Mouse (Mus musculus) gastrocnemius, postnatal 10 days (tissue): Measurements from ENCODE around the gene Tsc1. TPM values are rescaled to one million over a fixed set of nuclear protein-coding genes. Genes with fewer than 3 reads are reported as not detected.

ENCODE experiments used
- DNase-seq: peaks from one replicate; pipeline ENCODE4 v3.0.0; 2021; ENCODE audit warnings: mixed read lengths
- total RNA-seq, 2 experiments: library from RNA; stranded (reverse); gene quantifications; 2 replicates each; pipeline ENCODE4 v1.2.3; 2021

The Tsc1 gene
- total RNA-seq, 2 experiments from 2014 or later: 15.6 to 19.2 TPM

- no peak for DNase-seq
Measured at GRCm38 (mm10) chr2:28643081-28643480, 2.1 kb downstream of the Tsc1 start.

- peak; percentile 17 for DNase-seq
Measured at GRCm38 (mm10) chr2:28650526-28650925, 9.5 kb downstream of the Tsc1 start.

- DNase-seq: no peak
Measured at GRCm38 (mm10) chr2:28653351-28653750, 12.3 kb downstream of the Tsc1 start.

GRCm38 (mm10) chr2:28654295-28654694 lies 13.3 kb downstream of the Tsc1 start:
- DNase-seq: peak; percentile 13

GRCm38 (mm10) chr2:28656216-28656615 lies 15.2 kb downstream of the Tsc1 start:
- DNase-seq: no peak

GRCm38 (mm10) chr2:28662891-28663290 lies 21.9 kb downstream of the Tsc1 start:
- DNase-seq: no peak

GRCm38 (mm10) chr2:28665818-28666217 lies 24.8 kb downstream of the Tsc1 start:
- no peak for DNase-seq

- DNase-seq: no peak
Measured at GRCm38 (mm10) chr2:28671438-28671837, 30.4 kb downstream of the Tsc1 start.

- DNase-seq: no peak
Measured at GRCm38 (mm10) chr2:28676005-28676404, 35.0 kb downstream of the Tsc1 start.

- DNase-seq: peak; percentile 37
Measured at GRCm38 (mm10) chr2:28680710-28681109, 39.7 kb downstream of the Tsc1 start.

GRCm38 (mm10) chr2:28681718-28682117 lies 40.7 kb downstream of the Tsc1 start:
- peak; percentile 17 for DNase-seq

GRCm38 (mm10) chr2:28685895-28686294 lies 44.9 kb downstream of the Tsc1 start:
- no peak for DNase-seq

- no peak for DNase-seq
Measured at GRCm38 (mm10) chr2:28688431-28688830, 47.4 kb downstream of the Tsc1 start.

- DNase-seq: no peak
Measured at GRCm38 (mm10) chr2:28692692-28693091, 51.7 kb downstream of the Tsc1 start.

GRCm38 (mm10) chr2:28698566-28698965 lies 57.5 kb downstream of the Tsc1 start:
- no peak for DNase-seq

GRCm38 (mm10) chr2:28699361-28700335 lies 58.6 kb downstream of the Tsc1 start, which contains the start of the genes Spaca9 and Ak8:
Gene Spaca9, minus strand, starts transcription at chr2:28699727.
Gene Ak8, plus strand, starts transcription at chr2:28700164.
- peak; percentile 83 for DNase-seq

- DNase-seq: no peak
Measured at GRCm38 (mm10) chr2:28701646-28702262, 60.7 kb downstream of the Tsc1 start.

- DNase-seq: no peak
Measured at GRCm38 (mm10) chr2:28706106-28706636, 65.1 kb downstream of the Tsc1 start.

- DNase-seq: no peak
Measured at GRCm38 (mm10) chr2:28706787-28707186, 65.8 kb downstream of the Tsc1 start.

GRCm38 (mm10) chr2:28713036-28713435 lies 72.0 kb downstream of the Tsc1 start:
- no peak for DNase-seq

- DNase-seq: no peak
Measured at GRCm38 (mm10) chr2:28722419-28722818, 81.4 kb downstream of the Tsc1 start.

- no peak for DNase-seq
Measured at GRCm38 (mm10) chr2:28723912-28724311, 82.9 kb downstream of the Tsc1 start.
